Mouse (Mus musculus) liver, embryonic 15.5 days (tissue): Measurements from ENCODE around the gene Btbd35f29. TPM values are rescaled to one million over a fixed set of nuclear protein-coding genes. Genes with fewer than 3 reads are reported as not detected.

Experiments used
- polyA plus RNA-seq: library from polyadenylated mRNA; unstranded; fragments of >200 nt; fragmentation: Nextera tagmentation; extraction: Ambion mirVana; gene quantifications from 2 replicates; pipeline ENCODE4 v1.2.1, GENCODE M21; 2015

Gene Btbd35f29
- polyA plus RNA-seq, 1 experiment from 2014 or later = not detected

Other genes with a start within 250 kb of the Btbd35f29 start
- not detected in 2 replicates for gene Spin2f, start 136.2 kb downstream of the Btbd35f29 start, polyA plus RNA-seq
- not detected in 2 replicates for gene Btbd35f26, start 218.8 kb downstream of the Btbd35f29 start, polyA plus RNA-seq